Mouse (Mus musculus) cerebellum, postnatal 14 days (tissue): ENCODE data around the gene Bcor.
A peak's percentile ranks its signal among the peaks of the same experiment; 100 is the strongest.

Experiments
- DNase-seq, 2 experiments: peaks; one replicate each; pipeline ENCODE4 v3.0.0; 2021; ENCODE audit warnings: mixed read lengths in 2 of 2

The Bcor gene

GRCm38 (mm10) chrX:12003539-12003938, 156.6 kb downstream of the Bcor start:
- no peak for DNase-seq

- DNase-seq = no peak
These were observed 157.0 kb downstream of the Bcor start for GRCm38 (mm10) chrX:12003106-12003505.

GRCm38 (mm10) chrX:12002596-12002995, 157.6 kb downstream of the Bcor start:
- DNase-seq = no peak

- no peak for DNase-seq
These were observed 158.2 kb downstream of the Bcor start for GRCm38 (mm10) chrX:12001969-12002368.

- peak; percentile 22 to 48 for DNase-seq
These were observed 158.8 kb downstream of the Bcor start for GRCm38 (mm10) chrX:12001336-12001735.

GRCm38 (mm10) chrX:12000620-12001019, 159.5 kb downstream of the Bcor start:
- no peak for DNase-seq

- DNase-seq = peak in 1 of 2 experiments; percentile 22
These were observed 160.2 kb downstream of the Bcor start for GRCm38 (mm10) chrX:11999951-12000350.

- peak; percentile 47 to 48 for DNase-seq
These were observed 161.2 kb downstream of the Bcor start for GRCm38 (mm10) chrX:11998934-11999336.

GRCm38 (mm10) chrX:11996891-11997290, 163.3 kb downstream of the Bcor start:
- DNase-seq = no peak

- DNase-seq = peak in 1 of 2 experiments; percentile 15
These were observed 163.7 kb downstream of the Bcor start for GRCm38 (mm10) chrX:11996489-11996888.

- no peak for DNase-seq
These were observed 166.3 kb downstream of the Bcor start for GRCm38 (mm10) chrX:11993641-11994419.

GRCm38 (mm10) chrX:11989471-11989870, 170.7 kb downstream of the Bcor start:
- DNase-seq = no peak

GRCm38 (mm10) chrX:11988191-11988896, 171.8 kb downstream of the Bcor start:
- no peak for DNase-seq

GRCm38 (mm10) chrX:11987602-11988001, 172.6 kb downstream of the Bcor start:
- DNase-seq = no peak
